Mouse (Mus musculus) myocyte (in vitro differentiated cells): ENCODE measurements around the gene Anp32b. TPM values are rescaled to one million over a fixed set of nuclear protein-coding genes. Genes with fewer than 3 reads are reported as not detected.

Experiments
- H3K27me3 ChIP-seq: one replicate; pipeline ENCODE4 v1.6.1; 2011; ENCODE audit not compliant: control insufficient read depth, insufficient read depth, insufficient read length
- H3K36me3 ChIP-seq: one replicate; pipeline ENCODE4 v1.6.1; 2011; ENCODE audit not compliant: control insufficient read depth, insufficient read depth
- H3K4me2 ChIP-seq: one replicate; pipeline ENCODE4 v1.6.1; 2011; ENCODE audit warnings: low read depth, control low read depth
- H3K4me3 ChIP-seq: one replicate; pipeline ENCODE4 v1.5.1; 2011; ENCODE audit warnings: mild to moderate bottlenecking, control low read depth, moderate library complexity
- H3K79me2 ChIP-seq: one replicate; pipeline ENCODE4 v1.6.1; 2011; ENCODE audit not compliant: control insufficient read depth, insufficient read depth
- H3ac ChIP-seq: one replicate; pipeline ENCODE4 v1.6.1; 2011; ENCODE audit not compliant: control insufficient read depth, insufficient read length
- CEBPB ChIP-seq: IDR thresholded peaks from 2 replicates; pipeline ENCODE4 v1.6.1; 2011; ENCODE audit warnings: mild to moderate bottlenecking, moderate library complexity; ENCODE audit not compliant: poor library complexity, insufficient read depth, severe bottlenecking
- E2F4 ChIP-seq: IDR thresholded peaks from one replicate; pipeline ENCODE4 v1.6.1; 2011; ENCODE audit warnings: mild to moderate bottlenecking, control low read depth, moderate library complexity; ENCODE audit not compliant: insufficient read depth
- MAX ChIP-seq: IDR thresholded peaks from one replicate; pipeline ENCODE4 v1.6.1; 2011; ENCODE audit warnings: low read depth, mild to moderate bottlenecking, control low read depth
- MYOD1 ChIP-seq, 3 experiments: IDR thresholded peaks; one replicate each; pipeline ENCODE4 v1.6.1; 2011; ENCODE audit warnings: control low read depth in 2 of 3, low read depth in 2 of 3, mild to moderate bottlenecking in 2 of 3, moderate library complexity in 1 of 3; ENCODE audit not compliant: insufficient read length in 2 of 3, control insufficient read depth in 1 of 3
- MYOG ChIP-seq, 3 experiments: IDR thresholded peaks; one replicate each; pipeline ENCODE4 v1.6.1; 2011; ENCODE audit warnings: control low read depth in 2 of 3, low read depth in 2 of 3, mild to moderate bottlenecking in 2 of 3; ENCODE audit not compliant: insufficient read length in 2 of 3, control insufficient read depth in 1 of 3, insufficient read depth in 1 of 3
- POLR2A ChIP-seq: IDR thresholded peaks from one replicate; pipeline ENCODE4 v1.6.1; 2011; ENCODE audit warnings: low read depth, mild to moderate bottlenecking, control low read depth, moderate library complexity; ENCODE audit not compliant: insufficient read length
- POLR2AphosphoS2 ChIP-seq: IDR thresholded peaks from one replicate; pipeline ENCODE4 v1.6.1; 2011; ENCODE audit warnings: low read depth, control low read depth; ENCODE audit not compliant: insufficient read length
- REST ChIP-seq: IDR thresholded peaks from one replicate; pipeline ENCODE4 v1.6.1; 2011; ENCODE audit warnings: mild to moderate bottlenecking, control low read depth, moderate library complexity; ENCODE audit not compliant: insufficient read depth, insufficient read length
- SRF ChIP-seq: IDR thresholded peaks from one replicate; pipeline ENCODE4 v1.6.1; 2011; ENCODE audit warnings: low read depth; ENCODE audit not compliant: control insufficient read depth, insufficient read length
- TCF12 ChIP-seq: IDR thresholded peaks from one replicate; pipeline ENCODE4 v1.6.1; 2011; ENCODE audit warnings: mild to moderate bottlenecking, control low read depth; ENCODE audit not compliant: poor library complexity, insufficient read depth, severe bottlenecking
- TCF3 ChIP-seq: IDR thresholded peaks from one replicate; pipeline ENCODE4 v1.6.1; 2011; ENCODE audit warnings: low read depth, control low read depth; ENCODE audit not compliant: insufficient read length
- USF1 ChIP-seq: IDR thresholded peaks from one replicate; pipeline ENCODE4 v1.6.1; 2011; ENCODE audit warnings: low read depth, mild to moderate bottlenecking, control low read depth, moderate library complexity
- polyA plus RNA-seq: library from polyadenylated mRNA; unstranded; fragments of >200 nt; fragmentation: generic; extraction: Trizol; gene quantifications from one replicate; pipeline ENCODE4 v1.2.1, GENCODE M21; 2012; ENCODE audit warnings: missing spikeins

The Anp32b gene
- polyA plus RNA-seq, 1 experiment: 228 TPM

- Histone ChIP-seq H3K36me3 (no peaks in the 10 kb centered on the region), H3K27me3 (no peaks in the 10 kb centered on the region), H3K4me3 (no peak overlapping the region), H3K79me2 (no peaks in the 10 kb centered on the region), H3K4me2 (no peak overlapping the region), H3ac (no peak overlapping the region)
- no peak for TF ChIP-seq E2F4
Measured at GRCm38 (mm10) chr4:46422625-46423024, 28.1 kb upstream of the Anp32b start.

- no peak for TF ChIP-seq SRF
- no peak for TF ChIP-seq POLR2AphosphoS2
- no peak for TF ChIP-seq TCF3
- TF ChIP-seq POLR2A: no peak
- no peak for TF ChIP-seq MAX
- TF ChIP-seq E2F4: no peak
- no peak for TF ChIP-seq MYOG (IDR thresholded peaks at IDR 0.05; ENCODE audit: control insufficient read depth in 1 of 3, insufficient read depth in 1 of 3, insufficient read length in 2 of 3, low read depth in 2 of 3)
- TF ChIP-seq REST: no peak
- no peak for TF ChIP-seq TCF12
- TF ChIP-seq CEBPB: no peak
- TF ChIP-seq MYOD1 (IDR thresholded peaks at IDR 0.05; ENCODE audit: control insufficient read depth in 1 of 3, insufficient read length in 2 of 3, low read depth in 2 of 3): no peak
- no peak for TF ChIP-seq USF1
- Histone ChIP-seq H3K27me3 (peaks cover 37% of the 10 kb centered on the region), H3K4me2 (no peak overlapping the region), H3K4me3 (no peak overlapping the region), H3K79me2 (no peaks in the 10 kb centered on the region), H3ac (no peak overlapping the region), H3K36me3 (no peaks in the 10 kb centered on the region)
Measured at GRCm38 (mm10) chr4:46428903-46429499, 21.7 kb upstream of the Anp32b start.

- Histone ChIP-seq H3K27me3 (peaks cover 37% of the 10 kb centered on the region), H3K4me3 (no peak overlapping the region), H3K79me2 (no peaks in the 10 kb centered on the region), H3K36me3 (no peaks in the 10 kb centered on the region), H3K4me2 (no peak overlapping the region), H3ac (no peak overlapping the region)
- TF ChIP-seq POLR2A (no peak), USF1 (no peak), TCF3 (no peak), CEBPB (no peak), SRF (no peak), MYOG (IDR thresholded peaks at IDR 0.05; ENCODE audit: control insufficient read depth in 1 of 3, insufficient read depth in 1 of 3, insufficient read length in 2 of 3, low read depth in 2 of 3) (no peak), MYOD1 (IDR thresholded peaks at IDR 0.05; ENCODE audit: control insufficient read depth in 1 of 3, insufficient read length in 2 of 3, low read depth in 2 of 3) (no peak), MAX (no peak), POLR2AphosphoS2 (no peak), E2F4 (no peak), REST (no peak), TCF12 (no peak)
Measured at GRCm38 (mm10) chr4:46432339-46433036, 18.2 kb upstream of the Anp32b start.

- Histone ChIP-seq H3ac (no peak overlapping the region), H3K36me3 (no peaks in the 10 kb centered on the region), H3K4me2 (no peak overlapping the region), H3K4me3 (no peak overlapping the region), H3K27me3 (peaks cover 24% of the 10 kb centered on the region), H3K79me2 (no peaks in the 10 kb centered on the region)
- no peak for TF ChIP-seq USF1
- TF ChIP-seq CEBPB: no peak
- no peak for TF ChIP-seq MAX
- TF ChIP-seq POLR2A: no peak
- no peak for TF ChIP-seq E2F4
- no peak for TF ChIP-seq POLR2AphosphoS2
- no peak for TF ChIP-seq MYOD1 (IDR thresholded peaks at IDR 0.05; ENCODE audit: control insufficient read depth in 1 of 3, insufficient read length in 2 of 3, low read depth in 2 of 3)
- no peak for TF ChIP-seq MYOG (IDR thresholded peaks at IDR 0.05; ENCODE audit: control insufficient read depth in 1 of 3, insufficient read depth in 1 of 3, insufficient read length in 2 of 3, low read depth in 2 of 3)
- TF ChIP-seq SRF: no peak
- TF ChIP-seq TCF12: no peak
- TF ChIP-seq TCF3: no peak
Measured at GRCm38 (mm10) chr4:46442501-46442900, 8.2 kb upstream of the Anp32b start.
